Mouse (Mus musculus) cerebellum, adult 2 months (tissue): Measurements from ENCODE around the gene Tmem94. TPM values are rescaled to one million over a fixed set of nuclear protein-coding genes. Genes with fewer than 3 reads are reported as not detected.

Experiments used
- DNase-seq, 2 experiments: peaks; one replicate each; pipeline ENCODE4 v3.0.0; 2021
- H3K27ac ChIP-seq: fragments of 200-500 bp; 2 replicates; pipeline ENCODE4 v1.5.1; 2012; ENCODE audit warnings: low read length, control low read depth, inconsistent platforms; ENCODE audit not compliant: insufficient read depth
- H3K27me3 ChIP-seq: fragments of 200-500 bp; 2 replicates; pipeline ENCODE4 v1.6.1; 2012; ENCODE audit warnings: inconsistent platforms, mild to moderate bottlenecking, low read length, moderate library complexity; ENCODE audit not compliant: control insufficient read depth, insufficient read depth
- H3K4me1 ChIP-seq: fragments of 200-500 bp; 2 replicates; pipeline ENCODE4 v1.6.1; 2011; ENCODE audit warnings: low read length; ENCODE audit not compliant: control insufficient read depth, insufficient read depth
- H3K4me3 ChIP-seq: fragments of 200-500 bp; replicated peaks from 2 replicates; pipeline ENCODE3; 2011; ENCODE audit warnings: mild to moderate bottlenecking, low read depth, low read length, control low read depth; ENCODE audit not compliant: insufficient read depth
- CTCF ChIP-seq: fragments of 200-500 bp; IDR thresholded peaks from 2 replicates; pipeline ENCODE4 v1.5.1; 2011; ENCODE audit warnings: low read depth, mild to moderate bottlenecking, control low read depth, low read length, moderate library complexity, borderline replicate concordance; ENCODE audit not compliant: insufficient read depth
- POLR2A ChIP-seq: fragments of 200-500 bp; IDR thresholded peaks from 2 replicates; pipeline ENCODE4 v1.6.1; 2011; ENCODE audit warnings: low read length, control low read depth, borderline replicate concordance; ENCODE audit not compliant: insufficient read depth
- WGBS: fragments of 180-500 bp; shearing (Covaris S2); methylation state at CpG from one replicate; pipeline ENCODE4 v1.1.7; 2018; 5-methylcytosine and 5-hydroxymethylcytosine counted together
- polyA plus RNA-seq: library from polyadenylated mRNA; depleted of rRNA; stranded (reverse); fragments of >200 nt; gene quantifications from 2 replicates; pipeline ENCODE4 v1.2.3, GENCODE M21; 2012; rRNA removed

Gene Tmem94
- polyA plus RNA-seq, 1 experiment: 54.2 TPM

DNA sequence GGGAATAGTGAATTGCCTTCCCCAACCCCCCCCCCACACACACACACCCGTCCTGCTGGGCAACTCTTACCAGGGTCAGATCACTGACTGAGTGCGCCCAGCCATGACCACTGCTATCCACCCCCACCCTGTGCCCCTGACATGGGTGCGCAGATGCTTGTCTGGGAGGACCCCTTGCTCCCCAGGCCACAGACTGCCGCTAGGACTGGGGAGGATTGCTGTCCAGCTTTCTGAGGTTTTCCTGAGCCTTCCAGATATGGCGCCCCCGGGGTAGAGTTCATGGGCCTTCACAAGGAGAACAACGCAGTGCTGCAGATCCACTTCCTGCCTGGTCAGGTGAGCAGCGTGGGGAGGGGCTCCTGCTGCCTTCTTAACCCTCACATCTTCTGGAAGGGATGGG lies 79.0 kb downstream of the Tmem94 start:
- Histone ChIP-seq H3K27me3 (no peaks in the 10 kb centered on the region), H3K4me3 (no peak overlapping the region), H3K4me1 (peaks cover 6% of the 10 kb centered on the region), H3K27ac (no peak overlapping the region)
- no peak for TF ChIP-seq CTCF
- TF ChIP-seq POLR2A: no peak
- no peak for DNase-seq
- 80% methylated on average over 8 of the region's 8 CpGs for WGBS

DNA sequence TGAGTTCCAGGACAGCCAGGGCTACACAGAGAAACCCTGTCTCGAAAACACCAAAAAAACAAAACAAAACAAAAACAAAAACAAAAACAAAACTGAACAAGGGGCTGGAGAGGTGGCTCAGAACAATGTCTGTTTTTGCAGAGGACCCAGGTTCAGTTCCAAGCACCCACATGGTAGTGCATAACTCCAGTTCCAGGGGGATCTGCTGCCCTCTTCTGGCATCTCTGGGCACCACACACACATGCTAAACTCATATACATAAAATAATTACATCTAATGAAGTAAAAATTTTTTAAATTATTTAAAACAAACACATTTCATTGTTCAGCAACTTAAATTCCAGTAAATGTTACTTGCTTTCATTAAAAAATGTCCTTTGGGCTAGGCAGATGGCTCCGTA lies 80.6 kb downstream of the Tmem94 start:
- no peak for DNase-seq
- 93% methylated on average over 2 of the region's 2 CpGs for WGBS
- TF ChIP-seq POLR2A (no peak), CTCF (no peak)
- Histone ChIP-seq H3K4me1 (peaks cover 6% of the 10 kb centered on the region), H3K27me3 (no peaks in the 10 kb centered on the region), H3K4me3 (no peak overlapping the region), H3K27ac (no peak overlapping the region)

Other genes starting within 250 kb of the Tmem94 start
- 260 and 273 TPM in 2 replicates for gene Sumo2, start 229.2 kb upstream of the Tmem94 start, polyA plus RNA-seq
- gene Nup85, start 201.0 kb upstream of the Tmem94 start, polyA plus RNA-seq: 93.2 and 104 TPM in 2 replicates
- 55.9 and 57.5 TPM in 2 replicates for gene Mrps7, start 161.5 kb upstream of the Tmem94 start, polyA plus RNA-seq
- 64.2 and 68.0 TPM in 2 replicates for gene Gga3, start 161.4 kb upstream of the Tmem94 start, polyA plus RNA-seq
- gene Mif4gd, start 152.5 kb upstream of the Tmem94 start, polyA plus RNA-seq: 86.9 and 97.3 TPM in 2 replicates
- gene Slc25a19, start 137.1 kb upstream of the Tmem94 start, polyA plus RNA-seq: 115 and 123 TPM in 2 replicates
- gene Grb2, start 56.8 kb upstream of the Tmem94 start, polyA plus RNA-seq: 132 and 149 TPM in 2 replicates
- gene Caskin2, start 48.2 kb downstream of the Tmem94 start, polyA plus RNA-seq: 16.5 and 17.1 TPM in 2 replicates
- 21.1 and 25.0 TPM in 2 replicates for gene Tsen54, start 49.3 kb downstream of the Tmem94 start, polyA plus RNA-seq
- gene Llgl2, start 58.6 kb downstream of the Tmem94 start, polyA plus RNA-seq: 1.8 and 2.5 TPM in 2 replicates
- gene Myo15b, start 93.0 kb downstream of the Tmem94 start, polyA plus RNA-seq: 0.16 and 0.32 TPM in 2 replicates
- 1.3 and 1.7 TPM in 2 replicates for gene Smim5, start 134.5 kb downstream of the Tmem94 start, polyA plus RNA-seq
- 0.11 TPM in 1 of 2 replicates, not detected in the other for gene Smim6, start 146.6 kb downstream of the Tmem94 start, polyA plus RNA-seq
- 49.5 and 53.5 TPM in 2 replicates for gene Sap30bp, start 167.8 kb downstream of the Tmem94 start, polyA plus RNA-seq
- 24.7 and 28.5 TPM in 2 replicates for gene Recql5, start 168.0 kb downstream of the Tmem94 start, polyA plus RNA-seq
- 21.6 and 28.6 TPM in 2 replicates for gene Itgb4, start 209.3 kb downstream of the Tmem94 start, polyA plus RNA-seq
- 14.8 and 15.1 TPM in 2 replicates for gene Galk1, start 247.3 kb downstream of the Tmem94 start, polyA plus RNA-seq